In the genomic region with DNA sequence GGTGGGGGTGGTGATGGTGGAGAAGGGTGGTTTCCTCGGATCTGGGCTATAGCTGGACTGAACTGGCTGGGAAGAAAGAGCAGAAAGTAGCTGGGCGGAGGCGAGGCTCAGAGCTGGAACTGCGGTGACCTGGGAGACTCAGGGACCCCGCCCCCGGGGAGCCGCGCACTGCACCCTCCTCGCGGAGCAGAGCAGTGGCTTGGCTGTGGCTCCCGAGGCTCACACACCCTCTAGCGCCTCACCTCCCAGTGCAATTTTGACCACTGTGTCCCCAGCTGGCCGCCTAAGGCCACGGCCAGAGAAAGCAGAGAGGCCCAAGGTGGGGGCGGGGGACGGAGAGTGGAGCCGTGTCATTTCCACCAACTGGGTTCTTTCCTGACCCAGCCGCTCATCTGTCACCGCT, we compare ENCODE assay signal across 9 mouse cellular contexts. TPM values are rescaled to one million over a fixed set of nuclear protein-coding genes. Genes with fewer than 3 reads are reported as not detected.
A peak's percentile ranks its signal among the peaks of the same experiment; 100 is the strongest.
DNase-seq lines count a peak whose midpoint lies in the region; ATAC-seq and TF ChIP-seq lines count a peak whose summit lies in the region.
"Had no signal": no experiment of that assay in that cellular context is flagged by ENCODE, and none has a peak within 500 bp of the region (broad histone marks: within the 10 kb centered on the region; RNA-seq: fewer than 3 reads in every experiment).

No protein-coding gene starts in this region.

- 0 out of 2 replicates have a peak overlapping the region, but pooled peaks have one; percentile 29 for H3K9ac ChIP-seq in kidney, embryonic 16.5 days (replicated peaks; ENCODE audit: low read length)
- peak overlapping the region; percentile 46; the same call in 1 of the 2 replicates for H3K9ac ChIP-seq in heart, embryonic 14.5 days (ENCODE audit: low read length)
- no peak overlapping the region for H3K9ac ChIP-seq in liver, embryonic 11.5 days (ENCODE audit: low read depth, low read length)
- peak overlapping the region; percentile 33; the same call in 1 of the 2 replicates for H3K9ac ChIP-seq in stomach, embryonic 16.5 days (ENCODE audit: low read length)

- H3K4me3 ChIP-seq in kidney, embryonic 16.5 days (ENCODE audit: low read length) = peak overlapping the region; percentile 36
- peak overlapping the region; percentile 33 to 36 for H3K4me3 ChIP-seq in heart, embryonic 14.5 days (ENCODE audit: control insufficient read depth in 1 of 2, insufficient read depth in 1 of 2, low read depth in 1 of 2, low read length in 2 of 2)
- H3K4me3 ChIP-seq in liver, embryonic 11.5 days (ENCODE audit: low read depth, low read length) = peak overlapping the region; percentile 5
- H3K4me3 ChIP-seq in stomach, embryonic 16.5 days (replicated peaks; ENCODE audit: low read length) = peak overlapping the region; percentile 29

- under 1% methylated on average over 19 of the region's 19 CpGs for WGBS in kidney, embryonic 16.5 days
- WGBS in heart, embryonic 14.5 days = under 1% methylated on average over 19 of the region's 19 CpGs
- WGBS in liver, embryonic 11.5 days = 1% methylated on average over 19 of the region's 19 CpGs
- 1% methylated on average over 19 of the region's 19 CpGs for WGBS in stomach, embryonic 16.5 days

- no peaks in the 10 kb centered on the region for H3K36me3 ChIP-seq in kidney, embryonic 16.5 days (ENCODE audit: insufficient read depth, low read length)
- no peaks in the 10 kb centered on the region for H3K36me3 ChIP-seq in heart, embryonic 14.5 days (ENCODE audit: control insufficient read depth, insufficient read depth, low read length)
- H3K36me3 ChIP-seq in liver, embryonic 11.5 days (ENCODE audit: control insufficient read depth, insufficient read depth, low read length) = no peaks in the 10 kb centered on the region
- H3K36me3 ChIP-seq in stomach, embryonic 16.5 days (ENCODE audit: control insufficient read depth, insufficient read depth, low read length) = no peaks in the 10 kb centered on the region

- H3K9me3 ChIP-seq in kidney, embryonic 16.5 days (ENCODE audit: low read length) = no peaks in the 10 kb centered on the region
- H3K9me3 ChIP-seq in heart, embryonic 14.5 days (ENCODE audit: control insufficient read depth, low read length) = no peaks in the 10 kb centered on the region
- no peaks in the 10 kb centered on the region for H3K9me3 ChIP-seq in liver, embryonic 11.5 days (ENCODE audit: control insufficient read depth, low read length)
- H3K9me3 ChIP-seq in stomach, embryonic 16.5 days (replicated peaks; ENCODE audit: control insufficient read depth, low read length) = no peaks in the 10 kb centered on the region

- no peak for TF ChIP-seq CTCF in brain, embryonic 14.5 days (IDR thresholded peaks at IDR 0.05; ENCODE audit: borderline replicate concordance, extremely low read depth, insufficient read depth, insufficient read length)

- DNase-seq in kidney, adult 18-20 months = no peak
- DNase-seq in brain, embryonic 14.5 days (ENCODE audit: low read depth) = peak; percentile 37
- DNase-seq in liver, embryonic 11.5 days (ENCODE audit: low spot score) = no peak
- DNase-seq in thymus, adult 18-20 months = no peak
- DNase-seq in thymus, postnatal 25 days = no peak

- ATAC-seq in kidney, embryonic 16.5 days (ENCODE audit: low FRiP score, low TSS enrichment) = peak; percentile 77; the same call in 1 of the 2 replicates
- ATAC-seq in heart, embryonic 14.5 days (ENCODE audit: insufficient number of reproducible peaks, insufficient read depth, low FRiP score, low read depth) = no peak
- no peak for ATAC-seq in liver, embryonic 11.5 days (replicated peaks; ENCODE audit: low FRiP score)
- 0 out of 2 replicates have a peak, but pooled peaks have one; percentile 44 for ATAC-seq in stomach, embryonic 16.5 days (ENCODE audit: insufficient read depth, low FRiP score)

- no peak for TF ChIP-seq POLR2A in brain, embryonic 14.5 days (IDR thresholded peaks at IDR 0.05; ENCODE audit: borderline replicate concordance, extremely low read depth, insufficient read depth, insufficient read length, poor library complexity, severe bottlenecking)

- peaks cover 76% of the 10 kb centered on the region for H3K27me3 ChIP-seq in kidney, embryonic 16.5 days (ENCODE audit: insufficient read depth, low read length)
- H3K27me3 ChIP-seq in heart, embryonic 14.5 days (ENCODE audit: control insufficient read depth, insufficient read depth, low read length) = peaks cover 48% of the 10 kb centered on the region
- peaks cover 58% of the 10 kb centered on the region for H3K27me3 ChIP-seq in liver, embryonic 11.5 days (replicated peaks; ENCODE audit: control insufficient read depth, insufficient read depth, low read length)
- peaks cover 42% of the 10 kb centered on the region for H3K27me3 ChIP-seq in stomach, embryonic 16.5 days (ENCODE audit: control insufficient read depth, insufficient read depth, low read length)

- peak overlapping the region; percentile 61 for H3K4me2 ChIP-seq in kidney, embryonic 16.5 days (replicated peaks; ENCODE audit: low read depth, low read length)
- H3K4me2 ChIP-seq in heart, embryonic 14.5 days (ENCODE audit: low read length) = peak overlapping the region; percentile 77
- H3K4me2 ChIP-seq in liver, embryonic 11.5 days = peak overlapping the region; percentile 47
- H3K4me2 ChIP-seq in stomach, embryonic 16.5 days (ENCODE audit: low read depth, low read length) = peak overlapping the region; percentile 49

- H3K27ac ChIP-seq in kidney, embryonic 16.5 days (ENCODE audit: low read length) = no peak overlapping the region
- no peak overlapping the region for H3K27ac ChIP-seq in heart, embryonic 14.5 days (replicated peaks in 1 of 2; ENCODE audit: control insufficient read depth in 1 of 2, insufficient read depth in 1 of 2, low read depth in 2 of 2, low read length in 2 of 2)
- no peak overlapping the region for H3K27ac ChIP-seq in liver, embryonic 11.5 days (ENCODE audit: low read depth, low read length)
- no peak overlapping the region for H3K27ac ChIP-seq in stomach, embryonic 16.5 days (ENCODE audit: low read length)

- peaks cover 14% of the 10 kb centered on the region for H3K4me1 ChIP-seq in kidney, embryonic 16.5 days (ENCODE audit: insufficient read depth, low read length)
- peaks cover 0 to 11% of the 10 kb centered on the region in 2 experiments; a peak in 3 of 4 replicates for H3K4me1 ChIP-seq in heart, embryonic 14.5 days (ENCODE audit: control insufficient read depth in 2 of 2, insufficient read depth in 2 of 2, low read length in 2 of 2)
- no peaks in the 10 kb centered on the region for H3K4me1 ChIP-seq in liver, embryonic 11.5 days (replicated peaks; ENCODE audit: control insufficient read depth, insufficient read depth, low read length)
- H3K4me1 ChIP-seq in stomach, embryonic 16.5 days (ENCODE audit: control insufficient read depth, insufficient read depth, low read length) = no peaks in the 10 kb centered on the region

RNA-seq across cellular contexts. Expression of gene Pou4f2, which starts 16.3 kb away (rescaled TPM):
- not detected in 2 replicates for polyA plus RNA-seq in kidney, embryonic 16.5 days (2015; fragmentation: Nextera tagmentation; extraction: Ambion mirVana)
- polyA plus RNA-seq in brain, embryonic 14.5 days (2012; rRNA removed) = 8.9 and 16.4 TPM in 2 replicates
- not detected in 2 replicates for polyA plus RNA-seq in heart, embryonic 14.5 days (2014; fragmentation: Nextera tagmentation; extraction: Ambion mirVana)
- polyA plus RNA-seq in liver, embryonic 11.5 days (2014; fragmentation: Nextera tagmentation; extraction: Ambion mirVana) = not detected in 2 replicates
- polyA plus RNA-seq in stomach, embryonic 16.5 days (2015; fragmentation: Nextera tagmentation; extraction: Ambion mirVana) = not detected in 2 replicates
- polyA plus RNA-seq: liver, embryonic 16.5 days had no signal

Comparison
In these comparisons a context has a peak if more than half of its experiments do, and no peak if none do; other contexts are left out.
1. ATAC-seq: peak in kidney, embryonic 16.5 days (single experiment) and stomach, embryonic 16.5 days (single experiment); none in heart, embryonic 14.5 days (single experiment) and liver, embryonic 11.5 days (single experiment).
2. Peak in every context shown above with its lines, with median percentiles within 50 percentile points of each other: H3K4me2 ChIP-seq and H3K4me3 ChIP-seq.